Mouse (Mus musculus) testis, adult 2 months (tissue): Measurements from ENCODE around the gene Dnajb4.

Source experiments
- CTCF ChIP-seq: fragments of 200-500 bp; IDR thresholded peaks from 2 replicates; pipeline ENCODE4 v1.5.1; 2012; ENCODE audit warnings: low read depth, mild to moderate bottlenecking, inconsistent platforms, low read length, moderate library complexity; ENCODE audit not compliant: control insufficient read depth, insufficient read depth, insufficient replicate concordance
- POLR2A ChIP-seq: fragments of 200-500 bp; IDR thresholded peaks from 2 replicates; pipeline ENCODE4 v1.6.1; 2012; ENCODE audit warnings: low read depth, mild to moderate bottlenecking, inconsistent platforms, low read length, moderate library complexity; ENCODE audit not compliant: control insufficient read depth

- no peak for TF ChIP-seq CTCF
- no peak for TF ChIP-seq POLR2A
These were observed 33.2 kb upstream of the Dnajb4 start for GRCm38 (mm10) chr3:152243304-152243703.
